Mouse (Mus musculus): ENCODE measurements around the gene Arhgap1. TPM values are rescaled to one million over a fixed set of nuclear protein-coding genes. Genes with fewer than 3 reads are reported as not detected.
A peak's percentile ranks its signal among the peaks of the same experiment; 100 is the strongest.
"Not testable (repeated sequence)": the region's sequence is repeated elsewhere in the genome, so short reads cannot be mapped to it uniquely, and the experiment has no call there.

Gene Arhgap1
- 1 to 10 TPM; 7.6 to 9.7 TPM for total RNA-seq (2021)
- long read RNA-seq, experiment 1, partial matches to known transcripts, result 0 of 1 reads
- long read RNA-seq, experiment 1, other reads (novel, unspliced or antisense), result 0 of 1 reads
- long read RNA-seq, experiment 2, partial matches to known transcripts, result 1 of 2 reads
- long read RNA-seq, experiment 2, other reads (novel, unspliced or antisense), result 0 of 2 reads

GRCm38 (mm10) chr2:91649553-91650359, at the start of gene Arhgap1, which contains the start of gene Zfp408:
TSS of gene Arhgap1 (plus strand) at chr2:91649860.
TSS of gene Zfp408 (minus strand) at chr2:91649791.
- DNase-seq, result peak; percentile 94

- no peak for DNase-seq
These were observed 49.2 kb upstream of the Arhgap1 start for GRCm38 (mm10) chr2:91600475-91600874.

- no peak for DNase-seq
These were observed 47.3 kb upstream of the Arhgap1 start for GRCm38 (mm10) chr2:91602389-91602788.

- DNase-seq, result not testable (repeated sequence)
These were observed 40.3 kb upstream of the Arhgap1 start for GRCm38 (mm10) chr2:91609370-91609769.

GRCm38 (mm10) chr2:91622356-91622755, 27.3 kb upstream of the Arhgap1 start:
- no peak for DNase-seq

GRCm38 (mm10) chr2:91623366-91623765, 26.3 kb upstream of the Arhgap1 start:
- DNase-seq, result not testable (repeated sequence)

- no peak for DNase-seq
These were observed 22.2 kb upstream of the Arhgap1 start for GRCm38 (mm10) chr2:91627486-91627885.

GRCm38 (mm10) chr2:91628171-91628570, 21.5 kb upstream of the Arhgap1 start:
- DNase-seq, result no peak

GRCm38 (mm10) chr2:91629682-91630081, 20.0 kb upstream of the Arhgap1 start:
- DNase-seq, result no peak

GRCm38 (mm10) chr2:91630384-91630783, 19.3 kb upstream of the Arhgap1 start:
- no peak for DNase-seq

- no peak for DNase-seq
These were observed 17.8 kb upstream of the Arhgap1 start for GRCm38 (mm10) chr2:91631826-91632225.

GRCm38 (mm10) chr2:91632316-91632715, 17.3 kb upstream of the Arhgap1 start:
- DNase-seq, result no peak

GRCm38 (mm10) chr2:91633334-91633977, 16.2 kb upstream of the Arhgap1 start:
- no peak for DNase-seq

GRCm38 (mm10) chr2:91634841-91635240, 14.8 kb upstream of the Arhgap1 start:
- no peak for DNase-seq

- DNase-seq, result no peak
These were observed 14.2 kb upstream of the Arhgap1 start for GRCm38 (mm10) chr2:91635486-91635885.

- no peak for DNase-seq
These were observed 13.4 kb upstream of the Arhgap1 start, which contains the start of gene F2 for GRCm38 (mm10) chr2:91636229-91636628. TSS of gene F2 (minus strand) at chr2:91636414.

- no peak for DNase-seq
These were observed 12.8 kb upstream of the Arhgap1 start for GRCm38 (mm10) chr2:91636727-91637338.

- DNase-seq, result no peak
These were observed 10.7 kb upstream of the Arhgap1 start for GRCm38 (mm10) chr2:91638931-91639330.

- no peak for DNase-seq
These were observed 6.7 kb upstream of the Arhgap1 start for GRCm38 (mm10) chr2:91642825-91643415.

GRCm38 (mm10) chr2:91644021-91644420, 5.6 kb upstream of the Arhgap1 start:
- no peak for DNase-seq

- no peak for DNase-seq
These were observed 4.3 kb upstream of the Arhgap1 start for GRCm38 (mm10) chr2:91645354-91645753.

GRCm38 (mm10) chr2:91645811-91646210, 3.8 kb upstream of the Arhgap1 start:
- DNase-seq, result no peak

Data from gastrocnemius, postnatal 25 days (tissue).